Mouse (Mus musculus): ENCODE measurements at regions not wholly inside any gene's neighbourhood (a gene's known extent, or its start where the extent isn't known, plus 50 kb on each side); places are given as distances from the start of the nearest gene placed in this dataset.

- TF ChIP-seq CTCF (IDR thresholded peaks at IDR 0.05; ENCODE audit: insufficient read depth, low read depth, low read length) = no peak
- no peak for TF ChIP-seq POLR2A (IDR thresholded peaks at IDR 0.05; ENCODE audit: insufficient read depth, low read depth, low read length)
Measured at GRCm38 (mm10) chrX:166980504-166980903, 228.6 kb downstream of the Tmsb4x start.
